Mouse (Mus musculus): Measurements from ENCODE around the gene Surf4. TPM values are rescaled to one million over a fixed set of nuclear protein-coding genes. Genes with fewer than 3 reads are reported as not detected.

The Surf4 gene
- polyA plus RNA-seq, 1 experiment, result 325 TPM

DNA sequence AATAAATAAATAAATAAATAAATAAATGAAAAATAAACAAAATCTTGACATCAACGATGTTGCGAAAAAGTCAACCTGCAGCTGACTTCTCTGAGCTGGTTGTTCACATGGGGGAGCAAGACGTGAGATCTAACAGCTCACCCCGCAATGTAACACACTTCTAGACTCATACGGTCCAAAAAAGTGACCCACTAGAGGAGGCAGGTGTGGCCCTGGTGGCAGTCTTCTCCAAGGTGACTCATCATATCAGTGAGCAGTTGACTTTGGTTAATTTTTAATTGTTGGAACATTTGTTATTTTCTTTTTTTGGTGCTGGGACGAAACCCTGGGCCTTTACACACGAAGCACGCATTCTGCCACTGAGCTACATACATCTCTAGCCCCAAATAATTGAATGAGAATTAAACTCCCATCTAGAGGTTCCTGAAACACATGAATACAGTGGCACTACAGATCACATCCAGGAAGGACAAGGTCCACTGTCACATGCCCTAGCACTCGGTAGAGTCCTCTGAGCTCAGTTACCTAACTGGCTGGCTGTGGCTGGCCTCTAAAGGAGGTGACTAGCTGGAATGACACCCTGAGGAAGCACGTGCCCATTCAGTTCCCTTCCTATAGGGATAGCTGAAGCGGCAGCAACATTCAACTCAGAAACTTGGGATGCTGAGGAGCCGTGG lies 23.2 kb upstream of the Surf4 start:
- TF ChIP-seq POLR2A (IDR thresholded peaks at IDR 0.05; ENCODE audit: low read depth, low read length), result no peak
- TF ChIP-seq CTCF (IDR thresholded peaks at IDR 0.05; ENCODE audit: borderline replicate concordance, insufficient read depth, low read length), result no peak
- Histone ChIP-seq H3K4me1 (ENCODE audit: control insufficient read depth, insufficient read depth, low read length) (no peaks in the 10 kb centered on the region; the same call in 1 of the 2 replicates), H3K27ac (ENCODE audit: insufficient read depth, low read length) (no peak overlapping the region), H3K4me3 (ENCODE audit: insufficient read depth, low read length) (no peak overlapping the region)

DNA sequence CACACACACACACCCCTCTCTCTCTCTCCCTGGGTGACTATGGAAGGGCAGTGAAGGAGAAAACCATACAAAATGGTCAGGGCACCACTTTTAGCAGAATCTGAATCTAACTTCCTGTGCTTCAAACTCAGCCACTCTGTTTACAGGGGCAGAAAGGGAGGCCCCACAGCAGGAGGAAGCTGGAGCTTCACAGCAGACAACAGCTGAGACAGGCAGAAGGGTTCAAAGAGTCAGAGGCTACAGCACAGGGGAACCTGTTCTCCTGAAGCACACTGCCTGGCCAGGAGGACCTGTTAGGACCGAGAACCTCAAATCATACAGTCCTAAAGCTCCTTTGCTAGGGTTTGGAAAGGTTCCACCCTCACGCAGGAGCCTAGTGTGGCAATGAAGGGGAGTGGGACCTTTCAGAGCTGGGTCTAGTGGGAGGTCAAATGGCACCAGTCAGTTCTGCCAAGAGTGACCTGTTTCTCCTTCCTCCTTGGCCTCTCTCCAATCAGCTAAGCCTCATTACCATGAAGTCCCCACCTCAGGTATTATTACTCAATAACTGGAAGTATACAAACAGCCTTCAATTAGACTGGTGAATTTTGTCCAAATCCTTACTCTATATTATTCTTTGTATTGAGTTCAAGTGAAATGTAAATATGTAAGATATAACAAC lies 21.1 kb upstream of the Surf4 start:
- H3K27ac ChIP-seq (ENCODE audit: insufficient read depth, low read length), result no peak overlapping the region
- no peaks in the 10 kb centered on the region for H3K4me1 ChIP-seq (ENCODE audit: control insufficient read depth, insufficient read depth, low read length)
- TF ChIP-seq CTCF (IDR thresholded peaks at IDR 0.05; ENCODE audit: borderline replicate concordance, insufficient read depth, low read length) (no peak), POLR2A (IDR thresholded peaks at IDR 0.05; ENCODE audit: low read depth, low read length) (no peak)
- no peak overlapping the region for H3K4me3 ChIP-seq (ENCODE audit: insufficient read depth, low read length)

- H3K4me3 ChIP-seq (ENCODE audit: insufficient read depth, low read length), result no peak overlapping the region
- no peak overlapping the region for H3K27ac ChIP-seq (ENCODE audit: insufficient read depth, low read length)
- TF ChIP-seq POLR2A (IDR thresholded peaks at IDR 0.05; ENCODE audit: low read depth, low read length) (no peak), CTCF (IDR thresholded peaks at IDR 0.05; ENCODE audit: borderline replicate concordance, insufficient read depth, low read length) (no peak)
- H3K4me1 ChIP-seq (ENCODE audit: control insufficient read depth, insufficient read depth, low read length), result no peaks in the 10 kb centered on the region
Observed at GRCm38 (mm10) chr2:26952866-26953265, 19.1 kb upstream of the Surf4 start.

GRCm38 (mm10) chr2:26952193-26952592 lies 18.5 kb upstream of the Surf4 start:
- Histone ChIP-seq H3K27ac (ENCODE audit: insufficient read depth, low read length) (no peak overlapping the region), H3K4me3 (ENCODE audit: insufficient read depth, low read length) (no peak overlapping the region), H3K4me1 (ENCODE audit: control insufficient read depth, insufficient read depth, low read length) (no peaks in the 10 kb centered on the region)
- TF ChIP-seq POLR2A (IDR thresholded peaks at IDR 0.05; ENCODE audit: low read depth, low read length) (no peak), CTCF (IDR thresholded peaks at IDR 0.05; ENCODE audit: borderline replicate concordance, insufficient read depth, low read length) (no peak)

- no peak for TF ChIP-seq POLR2A (IDR thresholded peaks at IDR 0.05; ENCODE audit: low read depth, low read length)
- no peak for TF ChIP-seq CTCF (IDR thresholded peaks at IDR 0.05; ENCODE audit: borderline replicate concordance, insufficient read depth, low read length)
Observed at GRCm38 (mm10) chr2:26951346-26951905, 17.7 kb upstream of the Surf4 start.

DNA sequence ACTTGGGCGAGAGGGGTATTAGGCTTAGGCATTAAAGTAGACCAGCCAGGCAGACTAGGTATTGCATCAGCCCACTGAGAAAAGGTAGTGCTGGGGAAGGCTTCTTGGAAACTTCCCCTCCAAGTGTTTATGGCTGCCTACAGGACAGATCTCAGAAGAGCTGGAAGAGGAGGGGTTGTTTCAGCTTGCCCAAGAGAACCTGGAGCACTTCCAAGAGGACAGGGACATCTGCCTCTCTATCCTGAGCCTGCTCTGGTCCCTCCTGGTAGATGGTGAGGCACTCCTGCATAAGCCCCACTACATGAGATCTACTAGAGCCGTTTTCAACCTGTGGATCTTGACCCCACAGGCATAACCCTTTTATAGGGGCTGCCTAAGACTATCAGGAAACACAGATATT lies 16.7 kb upstream of the Surf4 start:
- Histone ChIP-seq H3K27ac (ENCODE audit: insufficient read depth, low read length) (no peak overlapping the region), H3K4me1 (ENCODE audit: control insufficient read depth, insufficient read depth, low read length) (no peaks in the 10 kb centered on the region)
- TF ChIP-seq CTCF (IDR thresholded peaks at IDR 0.05; ENCODE audit: borderline replicate concordance, insufficient read depth, low read length) (no peak), POLR2A (IDR thresholded peaks at IDR 0.05; ENCODE audit: low read depth, low read length) (no peak)

More at GRCm38 (mm10) chr2:26951346-26951905, 17.7 kb upstream of the Surf4 start:
- no peak overlapping the region for H3K4me3 ChIP-seq (ENCODE audit: insufficient read depth, low read length)
- H3K27ac ChIP-seq (ENCODE audit: insufficient read depth, low read length), result no peak overlapping the region
- no peaks in the 10 kb centered on the region for H3K4me1 ChIP-seq (ENCODE audit: control insufficient read depth, insufficient read depth, low read length)

GRCm38 (mm10) chr2:26943253-26943652 lies 9.5 kb upstream of the Surf4 start:
- Histone ChIP-seq H3K27ac (ENCODE audit: insufficient read depth, low read length) (no peak overlapping the region), H3K4me1 (ENCODE audit: control insufficient read depth, insufficient read depth, low read length) (no peaks in the 10 kb centered on the region), H3K4me3 (ENCODE audit: insufficient read depth, low read length) (no peak overlapping the region)
- TF ChIP-seq CTCF (IDR thresholded peaks at IDR 0.05; ENCODE audit: borderline replicate concordance, insufficient read depth, low read length) (no peak), POLR2A (IDR thresholded peaks at IDR 0.05; ENCODE audit: low read depth, low read length) (no peak)

More for the DNA sequence above, 16.7 kb upstream of the Surf4 start:
- no peak overlapping the region for H3K4me3 ChIP-seq (ENCODE audit: insufficient read depth, low read length)

DNA sequence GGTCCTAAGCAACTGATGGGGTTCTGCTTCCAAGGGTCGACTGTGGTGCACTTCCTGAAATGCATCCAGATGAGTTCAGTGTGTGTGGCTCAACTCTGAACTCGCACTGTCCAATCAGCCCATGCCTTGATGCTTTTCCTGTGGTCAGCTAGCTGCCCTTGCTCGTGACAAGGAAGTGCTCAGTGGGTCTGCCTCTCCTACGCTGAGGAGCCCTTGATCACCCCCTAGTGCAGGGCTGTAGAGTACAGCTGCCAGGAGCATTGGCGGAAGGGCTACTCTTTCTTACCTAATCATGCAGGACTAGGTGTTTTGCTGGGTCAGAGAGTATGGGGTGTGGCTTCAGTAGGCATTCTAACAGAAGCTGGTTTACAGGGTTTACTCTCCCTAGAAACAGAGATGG lies 7.8 kb upstream of the Surf4 start:
- no peak for TF ChIP-seq POLR2A (IDR thresholded peaks at IDR 0.05; ENCODE audit: low read depth, low read length)
- TF ChIP-seq CTCF (IDR thresholded peaks at IDR 0.05; ENCODE audit: borderline replicate concordance, insufficient read depth, low read length), result no peak
- H3K4me1 ChIP-seq (ENCODE audit: control insufficient read depth, insufficient read depth, low read length), result no peaks in the 10 kb centered on the region
- no peak overlapping the region for H3K4me3 ChIP-seq (ENCODE audit: insufficient read depth, low read length)
- H3K27ac ChIP-seq (ENCODE audit: insufficient read depth, low read length), result no peak overlapping the region

DNA sequence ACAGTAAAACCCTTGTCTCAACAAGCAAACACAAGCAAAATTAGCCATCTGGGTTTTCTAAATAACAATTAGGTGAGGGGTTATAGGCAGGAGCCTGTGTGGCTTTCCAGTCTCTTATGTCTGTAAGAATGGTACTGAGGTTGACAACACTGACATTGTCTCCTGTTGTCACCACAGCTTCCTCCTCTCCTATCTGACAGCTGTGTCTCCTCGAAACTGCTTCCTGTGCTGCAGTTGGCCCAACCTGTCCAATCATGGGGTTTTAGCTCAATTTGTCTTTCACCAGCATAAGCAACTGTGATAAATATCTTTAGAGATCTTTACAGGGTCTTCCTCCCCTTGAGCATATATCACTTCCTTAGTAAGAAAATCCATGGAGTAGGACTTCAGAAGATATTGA lies 2.7 kb upstream of the Surf4 start:
- Histone ChIP-seq H3K4me3 (ENCODE audit: insufficient read depth, low read length) (no peak overlapping the region), H3K4me1 (ENCODE audit: control insufficient read depth, insufficient read depth, low read length) (0 out of 2 replicates have a peak, but pooled peaks cover 3% of the 10 kb centered on the region), H3K27ac (ENCODE audit: insufficient read depth, low read length) (no peak overlapping the region)
- no peak for TF ChIP-seq POLR2A (IDR thresholded peaks at IDR 0.05; ENCODE audit: low read depth, low read length)

GRCm38 (mm10) chr2:26935286-26935685 lies 1.6 kb upstream of the Surf4 start:
- no peak for TF ChIP-seq CTCF (IDR thresholded peaks at IDR 0.05; ENCODE audit: borderline replicate concordance, insufficient read depth, low read length)
- no peak for TF ChIP-seq POLR2A (IDR thresholded peaks at IDR 0.05; ENCODE audit: low read depth, low read length)
- Histone ChIP-seq H3K4me3 (ENCODE audit: insufficient read depth, low read length) (no peak overlapping the region), H3K4me1 (ENCODE audit: control insufficient read depth, insufficient read depth, low read length) (peaks cover 6% of the 10 kb centered on the region; the same call in 1 of the 2 replicates), H3K27ac (ENCODE audit: insufficient read depth, low read length) (no peak overlapping the region)

Measured in embryonic fibroblast, embryonic 13.5 days (primary cell).